Mouse (Mus musculus): Measurements from ENCODE around the gene Dcaf6. TPM values are rescaled to one million over a fixed set of nuclear protein-coding genes. Genes with fewer than 3 reads are reported as not detected.

Gene Dcaf6
- polyA plus RNA-seq, 1 experiment from 2014 or later: 18.9 TPM

DNA sequence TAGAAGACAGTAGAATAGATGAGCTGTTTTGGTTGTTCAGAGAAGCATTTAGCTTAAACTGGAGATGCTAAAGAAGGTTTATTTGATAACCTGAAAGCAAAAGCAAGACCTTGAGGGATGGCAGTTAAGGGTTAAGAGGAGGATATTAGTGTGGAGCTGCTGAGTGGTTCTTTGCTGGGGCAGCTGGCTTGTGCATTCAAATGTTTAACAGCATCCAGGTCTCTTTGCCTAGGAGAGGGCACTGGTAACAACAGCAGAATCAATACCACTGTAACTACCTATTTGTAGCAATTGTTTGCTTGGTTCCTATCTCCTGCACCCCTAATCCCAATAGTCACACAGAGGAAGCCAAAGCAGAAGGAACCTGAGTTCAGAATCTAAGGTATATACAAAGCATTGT lies 9.4 kb upstream of the Dcaf6 start:
- Histone ChIP-seq H3K9me3 (replicated peaks; ENCODE audit: control insufficient read depth, low read length) (no peaks in the 10 kb centered on the region), H3K36me3 (ENCODE audit: control insufficient read depth, insufficient read depth, low read length) (no peaks in the 10 kb centered on the region), H3K4me2 (no peak overlapping the region), H3K27me3 (ENCODE audit: control insufficient read depth, insufficient read depth, low read length) (no peaks in the 10 kb centered on the region), H3K27ac (ENCODE audit: low read depth, low read length) (no peak overlapping the region), H3K4me1 (ENCODE audit: control insufficient read depth, insufficient read depth, low read length) (no peaks in the 10 kb centered on the region), H3K4me3 (ENCODE audit: low read depth, low read length) (no peak overlapping the region), H3K9ac (ENCODE audit: low read depth, low read length) (no peak overlapping the region)
- no peak for ATAC-seq (replicated peaks; ENCODE audit: insufficient number of reproducible peaks, low FRiP score, low TSS enrichment)

GRCm38 (mm10) chr1:165468971-165469370 lies 8.7 kb upstream of the Dcaf6 start:
- Histone ChIP-seq H3K4me1 (ENCODE audit: control insufficient read depth, insufficient read depth, low read length) (no peaks in the 10 kb centered on the region), H3K4me2 (no peak overlapping the region), H3K9me3 (replicated peaks; ENCODE audit: control insufficient read depth, low read length) (no peaks in the 10 kb centered on the region), H3K4me3 (ENCODE audit: low read depth, low read length) (no peak overlapping the region), H3K9ac (ENCODE audit: low read depth, low read length) (no peak overlapping the region), H3K36me3 (ENCODE audit: control insufficient read depth, insufficient read depth, low read length) (no peaks in the 10 kb centered on the region), H3K27ac (ENCODE audit: low read depth, low read length) (no peak overlapping the region), H3K27me3 (ENCODE audit: control insufficient read depth, insufficient read depth, low read length) (no peaks in the 10 kb centered on the region)
- ATAC-seq (replicated peaks; ENCODE audit: insufficient number of reproducible peaks, low FRiP score, low TSS enrichment): no peak

GRCm38 (mm10) chr1:165464574-165464973 lies 4.3 kb upstream of the Dcaf6 start:
- no peaks in the 10 kb centered on the region for H3K36me3 ChIP-seq (ENCODE audit: control insufficient read depth, insufficient read depth, low read length)
- no peak overlapping the region for H3K4me3 ChIP-seq (ENCODE audit: low read depth, low read length)
- H3K27ac ChIP-seq (ENCODE audit: low read depth, low read length): no peak overlapping the region
- WGBS (ENCODE audit: insufficient replicate concordance): 87% methylated on average over 3 of the region's 3 CpGs
- no peak overlapping the region for H3K4me2 ChIP-seq
- ATAC-seq (replicated peaks; ENCODE audit: insufficient number of reproducible peaks, low FRiP score, low TSS enrichment): no peak
- no peaks in the 10 kb centered on the region for H3K27me3 ChIP-seq (ENCODE audit: control insufficient read depth, insufficient read depth, low read length)
- H3K9ac ChIP-seq (ENCODE audit: low read depth, low read length): no peak overlapping the region
- H3K9me3 ChIP-seq (replicated peaks; ENCODE audit: control insufficient read depth, low read length): no peaks in the 10 kb centered on the region
- no peaks in the 10 kb centered on the region for H3K4me1 ChIP-seq (ENCODE audit: control insufficient read depth, insufficient read depth, low read length)

- H3K4me2 ChIP-seq: no peak overlapping the region
- peaks cover 3% of the 10 kb centered on the region; the same call in 1 of the 2 replicates for H3K4me1 ChIP-seq (ENCODE audit: control insufficient read depth, insufficient read depth, low read length)
- H3K9me3 ChIP-seq (replicated peaks; ENCODE audit: control insufficient read depth, low read length): no peaks in the 10 kb centered on the region
- no peak overlapping the region for H3K4me3 ChIP-seq (ENCODE audit: low read depth, low read length)
- H3K36me3 ChIP-seq (ENCODE audit: control insufficient read depth, insufficient read depth, low read length): no peaks in the 10 kb centered on the region
- no peak for ATAC-seq (replicated peaks; ENCODE audit: insufficient number of reproducible peaks, low FRiP score, low TSS enrichment)
- no peak overlapping the region for H3K9ac ChIP-seq (ENCODE audit: low read depth, low read length)
- WGBS (ENCODE audit: insufficient replicate concordance): 93% methylated on average over 1 of the region's 1 CpGs
- no peak overlapping the region for H3K27ac ChIP-seq (ENCODE audit: low read depth, low read length)
- H3K27me3 ChIP-seq (ENCODE audit: control insufficient read depth, insufficient read depth, low read length): no peaks in the 10 kb centered on the region
Observed at GRCm38 (mm10) chr1:165462861-165463260, 2.6 kb upstream of the Dcaf6 start.

GRCm38 (mm10) chr1:165461681-165462080 lies 1.4 kb upstream of the Dcaf6 start:
- Histone ChIP-seq H3K4me2 (peak overlapping the region; percentile 78), H3K27me3 (ENCODE audit: control insufficient read depth, insufficient read depth, low read length) (no peaks in the 10 kb centered on the region), H3K27ac (ENCODE audit: low read depth, low read length) (peak overlapping the region; percentile 80), H3K4me1 (ENCODE audit: control insufficient read depth, insufficient read depth, low read length) (peaks cover 3% of the 10 kb centered on the region; the same call in 1 of the 2 replicates), H3K9ac (ENCODE audit: low read depth, low read length) (peak overlapping the region; percentile 72), H3K4me3 (ENCODE audit: low read depth, low read length) (peak overlapping the region; percentile 97), H3K36me3 (ENCODE audit: control insufficient read depth, insufficient read depth, low read length) (no peaks in the 10 kb centered on the region), H3K9me3 (replicated peaks; ENCODE audit: control insufficient read depth, low read length) (no peaks in the 10 kb centered on the region)
- 3% methylated on average over 9 of the region's 9 CpGs for WGBS (ENCODE audit: insufficient replicate concordance)
- no peak for ATAC-seq (replicated peaks; ENCODE audit: insufficient number of reproducible peaks, low FRiP score, low TSS enrichment)

DNA sequence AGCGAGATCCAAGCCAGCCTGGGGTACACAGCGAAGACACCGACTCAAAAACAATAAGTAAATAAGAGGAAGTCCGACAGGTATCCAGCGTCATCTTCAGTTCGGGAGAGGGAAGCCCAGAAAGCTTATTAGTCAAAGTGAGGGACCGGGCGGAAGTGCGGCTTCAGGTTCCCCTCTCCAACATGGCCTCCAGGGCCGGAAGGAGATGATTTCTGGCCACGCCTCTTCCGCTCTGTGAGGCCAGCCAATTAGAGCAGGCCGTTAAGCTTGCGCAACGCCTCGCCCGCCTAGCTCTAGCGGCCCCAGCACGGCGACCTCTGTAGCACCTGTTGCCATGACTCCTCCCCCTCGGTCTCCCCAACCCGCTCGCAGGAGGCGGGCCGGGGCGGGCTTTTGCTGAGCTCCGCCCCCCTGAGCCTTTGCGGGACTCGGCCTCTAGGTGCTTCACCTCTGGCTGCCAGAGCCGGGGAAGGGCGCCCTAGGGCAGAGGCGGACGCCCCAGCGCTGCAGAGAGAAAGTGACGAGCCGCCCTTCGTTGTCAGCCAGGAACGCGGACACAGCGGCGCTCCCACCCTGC lies 614 bp upstream of the Dcaf6 start:
- under 1% methylated on average over 41 of the region's 41 CpGs for WGBS (ENCODE audit: insufficient replicate concordance)
- peak overlapping the region; percentile 97 for H3K27ac ChIP-seq (ENCODE audit: low read depth, low read length)
- H3K4me2 ChIP-seq: peak overlapping the region; percentile 82
- peaks cover 3% of the 10 kb centered on the region; the same call in 1 of the 2 replicates for H3K4me1 ChIP-seq (ENCODE audit: control insufficient read depth, insufficient read depth, low read length)
- H3K36me3 ChIP-seq (ENCODE audit: control insufficient read depth, insufficient read depth, low read length): no peaks in the 10 kb centered on the region
- H3K9me3 ChIP-seq (replicated peaks; ENCODE audit: control insufficient read depth, low read length): no peaks in the 10 kb centered on the region
- H3K27me3 ChIP-seq (ENCODE audit: control insufficient read depth, insufficient read depth, low read length): no peaks in the 10 kb centered on the region
- peak overlapping the region; percentile 87 for H3K9ac ChIP-seq (ENCODE audit: low read depth, low read length)
- H3K4me3 ChIP-seq (ENCODE audit: low read depth, low read length): peak overlapping the region; percentile 97
- peak; percentile 99 for ATAC-seq (replicated peaks; ENCODE audit: insufficient number of reproducible peaks, low FRiP score, low TSS enrichment)

GRCm38 (mm10) chr1:165459503-165460181 lies 633 bp downstream of the Dcaf6 start:
- 1% methylated on average over 47 of the region's 60 CpGs for WGBS (ENCODE audit: insufficient replicate concordance)

GRCm38 (mm10) chr1:165459041-165459502 lies 1.2 kb downstream of the Dcaf6 start:
- no peak for ATAC-seq (replicated peaks; ENCODE audit: insufficient number of reproducible peaks, low FRiP score, low TSS enrichment)
- Histone ChIP-seq H3K27me3 (ENCODE audit: control insufficient read depth, insufficient read depth, low read length) (no peaks in the 10 kb centered on the region), H3K27ac (ENCODE audit: low read depth, low read length) (no peak overlapping the region), H3K9me3 (replicated peaks; ENCODE audit: control insufficient read depth, low read length) (no peaks in the 10 kb centered on the region), H3K4me3 (ENCODE audit: low read depth, low read length) (peak overlapping the region; percentile 97), H3K4me1 (ENCODE audit: control insufficient read depth, insufficient read depth, low read length) (peaks cover 3% of the 10 kb centered on the region; the same call in 1 of the 2 replicates), H3K36me3 (ENCODE audit: control insufficient read depth, insufficient read depth, low read length) (no peaks in the 10 kb centered on the region), H3K9ac (ENCODE audit: low read depth, low read length) (peak overlapping the region; percentile 87), H3K4me2 (peak overlapping the region; percentile 82)
- 20% methylated on average over 7 of the region's 7 CpGs for WGBS (ENCODE audit: insufficient replicate concordance)

More at GRCm38 (mm10) chr1:165459503-165460181, 633 bp downstream of the Dcaf6 start:
- H3K9me3 ChIP-seq (replicated peaks; ENCODE audit: control insufficient read depth, low read length): no peaks in the 10 kb centered on the region
- H3K27ac ChIP-seq (ENCODE audit: low read depth, low read length): peak overlapping the region; percentile 97
- no peaks in the 10 kb centered on the region for H3K27me3 ChIP-seq (ENCODE audit: control insufficient read depth, insufficient read depth, low read length)
- H3K9ac ChIP-seq (ENCODE audit: low read depth, low read length): peak overlapping the region; percentile 87
- H3K4me3 ChIP-seq (ENCODE audit: low read depth, low read length): peak overlapping the region; percentile 97
- H3K4me1 ChIP-seq (ENCODE audit: control insufficient read depth, insufficient read depth, low read length): peaks cover 3% of the 10 kb centered on the region; the same call in 1 of the 2 replicates
- no peaks in the 10 kb centered on the region for H3K36me3 ChIP-seq (ENCODE audit: control insufficient read depth, insufficient read depth, low read length)
- peak overlapping the region; percentile 82 for H3K4me2 ChIP-seq
- peak; percentile 3; the same call in 1 of the 2 replicates for ATAC-seq (replicated peaks; ENCODE audit: insufficient number of reproducible peaks, low FRiP score, low TSS enrichment)

Measured in heart, embryonic 11.5 days (tissue).